Mouse (Mus musculus) CH12.LX (cell line): ENCODE data around the gene Narf.

ENCODE experiments used
- BHLHE40 ChIP-seq: IDR thresholded peaks from 2 replicates; pipeline ENCODE4 v1.6.1; 2011; ENCODE audit warnings: mild to moderate bottlenecking, low read depth, low read length, improper control_type of control experiment
- CTCF ChIP-seq, 2 experiments: IDR thresholded peaks in 1 of 2; conservative IDR thresholded peaks in 1 of 2; 2 replicates each; pipeline ENCODE4 v1.5.1; 2011 to 2012; ENCODE audit warnings: low read depth in 2 of 2, low read length in 2 of 2, improper control_type of control experiment in 1 of 2, inconsistent platforms in 1 of 2, mild to moderate bottlenecking in 1 of 2, moderate library complexity in 1 of 2
- EP300 ChIP-seq: IDR thresholded peaks from 2 replicates; pipeline ENCODE4 v1.6.1; 2011; ENCODE audit warnings: low read length, improper control_type of control experiment
- JUND ChIP-seq: conservative IDR thresholded peaks from 2 replicates; pipeline ENCODE4 v1.6.1; 2011; ENCODE audit warnings: low read depth, low read length, improper control_type of control experiment
- MAX ChIP-seq: IDR thresholded peaks from 2 replicates; pipeline ENCODE4 v1.6.1; 2011; ENCODE audit warnings: low read length, improper control_type of control experiment
- MEF2A ChIP-seq: IDR thresholded peaks from 2 replicates; pipeline ENCODE4 v1.6.1; 2014; ENCODE audit warnings: low read depth, mild to moderate bottlenecking, inconsistent platforms, low read length, improper control_type of control experiment, borderline replicate concordance
- POLR2AphosphoS2 ChIP-seq: IDR thresholded peaks from 2 replicates; pipeline ENCODE4 v1.6.1; 2011; ENCODE audit warnings: low read depth, low read length, improper control_type of control experiment
- RCOR1 ChIP-seq: conservative IDR thresholded peaks from 2 replicates; pipeline ENCODE4 v1.6.1; 2012; ENCODE audit warnings: low read depth, mild to moderate bottlenecking, inconsistent platforms, low read length, improper control_type of control experiment
- TCF12 ChIP-seq: IDR thresholded peaks from 2 replicates; pipeline ENCODE4 v1.6.1; 2014; ENCODE audit warnings: low read depth, mild to moderate bottlenecking, inconsistent platforms, low read length, improper control_type of control experiment

GRCm38 (mm10) chr11:121236564-121237344 lies at the start of gene Narf:
- TF ChIP-seq TCF12 (peak; percentile 83; the same call in 1 of the 2 replicates), BHLHE40 (peak; percentile 55), POLR2AphosphoS2 (peak; percentile 89; the same call in 1 of the 2 replicates), JUND (no peak), MEF2A (no peak), EP300 (no peak), CTCF (conservative IDR thresholded peaks at IDR 0.05 in 1 of 2, IDR thresholded peaks at IDR 0.05 in 1 of 2; ENCODE audit: low read depth in 2 of 2, low read length in 2 of 2) (peak in 1 of 2 experiments; percentile 74; a peak in 2 of 4 replicates), MAX (peak; percentile 87), RCOR1 (no peak; the same call in 1 of the 2 replicates)
